Mouse (Mus musculus) forebrain, postnatal 0 days (tissue): ENCODE results near the gene Samd9l. TPM values are rescaled to one million over a fixed set of nuclear protein-coding genes. Genes with fewer than 3 reads are reported as not detected.
A peak's percentile ranks its signal among the peaks of the same experiment; 100 is the strongest.
"Not testable (repeated sequence)": the region's sequence is repeated elsewhere in the genome, so short reads cannot be mapped to it uniquely, and the experiment has no call there.

Experiments used
- ATAC-seq: fragments of 200-750 bp; cut with Nextera tagmentation; 2 replicates; pipeline ENCODE4 v1.8.0; 2017; ENCODE audit warnings: mild to moderate bottlenecking, moderate library complexity
- DNase-seq: peaks from one replicate; pipeline ENCODE4 v3.0.0-alpha.2; 2015
- H3K27ac ChIP-seq: fragments of 300-500 bp; sonication (generic); 2 replicates; pipeline ENCODE4 v1.5.1; 2014; ENCODE audit warnings: low read depth, mild to moderate bottlenecking, antibody characterized with exemption, low read length, moderate library complexity, mixed read lengths
- H3K27me3 ChIP-seq: fragments of 300-500 bp; sonication (generic); 2 replicates; pipeline ENCODE4 v1.6.1; 2014; ENCODE audit warnings: mild to moderate bottlenecking, low read length, mixed read lengths; ENCODE audit not compliant: insufficient read depth
- H3K36me3 ChIP-seq: fragments of 300-500 bp; sonication (generic); 2 replicates; pipeline ENCODE4 v1.6.1; 2014; ENCODE audit warnings: mild to moderate bottlenecking, moderate library complexity; ENCODE audit not compliant: insufficient read depth
- H3K4me1 ChIP-seq: fragments of 300-500 bp; sonication (generic); 2 replicates; pipeline ENCODE4 v1.6.1; 2014; ENCODE audit warnings: antibody characterized with exemption; ENCODE audit not compliant: insufficient read depth
- H3K4me2 ChIP-seq: fragments of 300-500 bp; sonication (generic); 2 replicates; pipeline ENCODE4 v1.6.1; 2014; ENCODE audit warnings: low read depth, mild to moderate bottlenecking, moderate library complexity
- H3K4me3 ChIP-seq: fragments of 300-500 bp; sonication (generic); 2 replicates; pipeline ENCODE4 v1.5.1; 2014; ENCODE audit warnings: low read depth, low read length, mixed read lengths
- H3K9ac ChIP-seq: fragments of 300-500 bp; sonication (generic); 2 replicates; pipeline ENCODE4 v1.6.1; 2014; ENCODE audit warnings: mild to moderate bottlenecking
- H3K9me3 ChIP-seq: fragments of 300-500 bp; sonication (generic); 2 replicates; pipeline ENCODE4 v1.6.1; 2016; ENCODE audit warnings: low read length
- CTCF ChIP-seq: sonication (generic); IDR thresholded peaks from 2 replicates; pipeline ENCODE4 v1.5.1; 2016; ENCODE audit warnings: antibody characterized with exemption, control low read depth, low read depth
- WGBS: fragments of 180-500 bp; shearing (Covaris S2); extraction: QIAGEN DNeasy Blood & Tissue Kit; methylation state at CpG from one replicate; pipeline ENCODE4 v1.1.7; 2014; 5-methylcytosine and 5-hydroxymethylcytosine counted together
- polyA plus RNA-seq: library from polyadenylated mRNA; unstranded; fragments of >200 nt; fragmentation: Nextera tagmentation; extraction: Ambion mirVana; gene quantifications from 2 replicates; pipeline ENCODE4 v1.2.1, GENCODE M21; 2015
- total RNA-seq: library from RNA; depleted of rRNA; stranded (reverse); fragments of >200 nt; gene quantifications from 2 replicates; pipeline ENCODE4 v1.2.3, GENCODE M21; 2014; rRNA removed

Gene Samd9l
- total RNA-seq: 3.6 and 4.0 TPM in 2 replicates
- polyA plus RNA-seq: 1.3 TPM in 2 replicates

GRCm38 (mm10) chr6:3399340-3400068 is at the start of gene Samd9l:
Samd9l (minus strand) TSS chr6:3399572.
- not testable (repeated sequence) for ATAC-seq, H3K9ac ChIP-seq, H3K27me3 ChIP-seq, H3K9me3 ChIP-seq, H3K27ac ChIP-seq, H3K4me1 ChIP-seq, H3K36me3 ChIP-seq, H3K4me3 ChIP-seq, H3K4me2 ChIP-seq
- peak; percentile 46 for TF ChIP-seq CTCF
- 49% methylated on average over 4 of the region's 4 CpGs for WGBS
- peak; percentile 30 for DNase-seq

GRCm38 (mm10) chr6:3447404-3447803 is 48.0 kb upstream of the Samd9l start:
- no peak overlapping the region for H3K9ac ChIP-seq
- TF ChIP-seq CTCF: peak; percentile 99
- H3K4me1 ChIP-seq: no peaks in the 10 kb centered on the region
- H3K27me3 ChIP-seq: no peaks in the 10 kb centered on the region
- WGBS: 6% methylated on average over 5 of the region's 5 CpGs
- H3K4me3 ChIP-seq: no peak overlapping the region
- H3K4me2 ChIP-seq: no peak overlapping the region
- peak; percentile 78 for DNase-seq
- H3K27ac ChIP-seq: no peak overlapping the region
- H3K9me3 ChIP-seq: no peaks in the 10 kb centered on the region
- peak; percentile 88 for ATAC-seq
- H3K36me3 ChIP-seq: no peaks in the 10 kb centered on the region

- Histone ChIP-seq H3K27ac (no peak overlapping the region), H3K36me3 (no peaks in the 10 kb centered on the region), H3K9me3 (no peaks in the 10 kb centered on the region), H3K4me3 (no peak overlapping the region), H3K4me1 (no peaks in the 10 kb centered on the region), H3K4me2 (no peak overlapping the region), H3K27me3 (no peaks in the 10 kb centered on the region), H3K9ac (no peak overlapping the region)
- DNase-seq: peak; percentile 50
- WGBS: 14% methylated on average over 1 of the region's 1 CpGs
- peak; percentile 57 for TF ChIP-seq CTCF
- peak; percentile 53; the same call in 1 of the 2 replicates for ATAC-seq
These were observed 44.5 kb upstream of the Samd9l start for GRCm38 (mm10) chr6:3443905-3444304.

GRCm38 (mm10) chr6:3436087-3436486 is 36.7 kb upstream of the Samd9l start:
- no peaks in the 10 kb centered on the region for H3K4me1 ChIP-seq
- no peaks in the 10 kb centered on the region for H3K36me3 ChIP-seq
- TF ChIP-seq CTCF: no peak
- H3K4me2 ChIP-seq: no peak overlapping the region
- ATAC-seq (no peak), DNase-seq (no peak)
- H3K9ac ChIP-seq: no peak overlapping the region
- no peak overlapping the region for H3K27ac ChIP-seq
- no peaks in the 10 kb centered on the region for H3K9me3 ChIP-seq
- H3K27me3 ChIP-seq: no peaks in the 10 kb centered on the region
- no peak overlapping the region for H3K4me3 ChIP-seq

DNA sequence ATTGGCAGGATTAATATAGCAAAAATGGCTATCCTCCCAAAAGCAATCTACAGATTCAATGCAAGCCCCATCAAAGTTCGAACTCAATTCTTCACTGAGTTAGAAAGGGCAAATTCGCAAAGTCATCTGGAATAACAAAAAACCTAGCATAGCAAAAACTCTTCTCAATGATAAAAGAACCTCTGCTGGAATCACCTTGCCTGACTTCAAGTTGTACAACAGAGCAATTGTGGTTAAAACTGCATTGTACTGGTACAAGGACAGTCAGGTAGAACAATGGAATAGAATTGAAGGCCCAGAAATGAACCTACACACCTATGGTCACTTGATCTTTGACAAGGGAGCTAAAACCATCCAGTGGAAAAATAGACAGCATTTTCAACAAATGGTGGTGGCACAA is 31.6 kb upstream of the Samd9l start:
- not testable (repeated sequence) for H3K36me3 ChIP-seq, DNase-seq, H3K27me3 ChIP-seq, ATAC-seq, H3K27ac ChIP-seq, H3K4me3 ChIP-seq, H3K9ac ChIP-seq, H3K9me3 ChIP-seq, H3K4me1 ChIP-seq, H3K4me2 ChIP-seq
- 86% methylated on average over 2 of the region's 2 CpGs for WGBS

GRCm38 (mm10) chr6:3427047-3427446 is 27.7 kb upstream of the Samd9l start:
- Histone ChIP-seq H3K27ac (no peak overlapping the region), H3K4me3 (no peak overlapping the region), H3K9ac (no peak overlapping the region), H3K4me1 (no peaks in the 10 kb centered on the region), H3K9me3 (no peaks in the 10 kb centered on the region), H3K36me3 (no peaks in the 10 kb centered on the region), H3K27me3 (no peaks in the 10 kb centered on the region), H3K4me2 (no peak overlapping the region)
- 96% methylated on average over 1 of the region's 1 CpGs for WGBS
- TF ChIP-seq CTCF: no peak
- no peak for DNase-seq
- no peak for ATAC-seq

GRCm38 (mm10) chr6:3425333-3425732 is 26.0 kb upstream of the Samd9l start:
- not testable (repeated sequence) for H3K27ac ChIP-seq, ATAC-seq, H3K4me2 ChIP-seq, H3K9ac ChIP-seq, DNase-seq, H3K4me3 ChIP-seq, H3K36me3 ChIP-seq, H3K27me3 ChIP-seq, H3K4me1 ChIP-seq, H3K9me3 ChIP-seq

DNA sequence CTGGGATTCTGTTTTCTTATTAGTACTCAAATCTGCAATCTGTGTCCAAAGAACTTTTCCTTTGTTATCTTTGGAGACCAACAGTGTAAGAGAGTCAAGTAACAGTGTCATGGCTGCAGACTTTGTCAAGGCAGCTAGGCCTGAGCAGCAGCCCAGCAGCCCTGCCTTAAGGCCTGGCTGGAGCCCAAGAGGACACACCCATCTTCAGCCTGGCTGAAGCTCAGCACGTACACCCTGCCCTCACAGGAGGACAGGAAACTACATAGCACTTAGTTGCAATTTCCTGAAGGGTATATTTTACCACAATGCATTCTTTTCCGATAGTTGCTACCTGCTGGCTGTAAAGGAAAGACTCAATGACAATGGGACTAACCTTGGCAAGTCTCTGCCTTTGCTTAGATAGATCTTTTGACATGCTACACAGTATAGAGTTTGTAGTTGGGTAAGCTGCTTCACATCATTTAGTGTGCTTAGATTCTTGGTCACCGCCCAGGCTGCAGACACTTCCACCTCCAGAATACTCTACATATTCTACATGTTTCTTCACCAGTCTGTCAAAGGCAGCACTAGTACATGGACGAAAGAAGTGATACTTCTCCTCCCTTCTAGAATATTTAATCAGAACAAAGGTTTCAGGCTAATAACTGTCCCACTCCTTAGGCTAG is 25.4 kb upstream of the Samd9l start:
- H3K27me3 ChIP-seq, H3K36me3 ChIP-seq, DNase-seq, H3K4me2 ChIP-seq, ATAC-seq, H3K9ac ChIP-seq, H3K4me1 ChIP-seq, H3K9me3 ChIP-seq, H3K4me3 ChIP-seq, H3K27ac ChIP-seq: not testable (repeated sequence)
- WGBS: 43% methylated on average over 1 of the region's 4 CpGs

DNA sequence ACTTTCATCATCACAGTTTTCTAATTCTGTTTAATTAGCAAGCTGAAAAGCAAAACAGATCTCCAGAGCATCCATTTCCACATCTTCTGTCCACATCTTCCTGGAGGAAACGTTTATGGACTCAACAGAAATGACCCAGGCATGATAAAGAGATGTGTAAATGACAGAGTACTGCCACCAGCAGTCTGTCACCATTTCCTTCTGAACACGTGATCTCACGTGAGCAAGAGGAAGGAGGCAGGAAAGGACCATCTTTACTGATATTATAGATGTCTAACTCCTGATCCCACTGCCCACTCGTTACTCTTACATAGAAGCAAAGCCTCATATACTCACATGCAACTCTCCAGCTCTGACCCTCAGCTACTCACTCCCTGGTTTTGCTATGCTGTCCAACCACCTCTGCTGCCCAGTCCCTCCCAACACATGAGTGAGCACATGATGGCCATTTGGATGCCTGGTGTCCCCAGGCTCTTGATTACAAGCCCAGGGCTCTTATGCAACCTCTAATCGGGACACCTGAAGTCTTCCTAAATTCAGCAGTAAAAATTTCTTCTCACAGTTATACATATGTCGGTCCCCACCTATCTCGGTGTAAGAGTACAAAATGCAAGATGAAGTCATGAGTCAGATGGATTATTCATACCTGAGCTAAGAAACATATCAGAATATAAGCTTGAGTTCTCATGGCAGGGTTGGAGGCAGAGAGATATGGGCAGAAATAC is 2.0 kb downstream of the Samd9l start:
- WGBS: 86% methylated on average over 4 of the region's 7 CpGs
- not testable (repeated sequence) for ATAC-seq, DNase-seq, H3K9me3 ChIP-seq, H3K27ac ChIP-seq, H3K4me3 ChIP-seq, H3K27me3 ChIP-seq, H3K36me3 ChIP-seq, H3K4me2 ChIP-seq, H3K9ac ChIP-seq, H3K4me1 ChIP-seq
